Mouse (Mus musculus) CH12.LX (cell line): ENCODE results near the gene Lipe.
"Not testable (repeated sequence)": the region's sequence is repeated elsewhere in the genome, so short reads cannot be mapped to it uniquely, and the experiment has no call there.

Experiments used
- CTCF ChIP-seq, 2 experiments: IDR thresholded peaks in 1 of 2; conservative IDR thresholded peaks in 1 of 2; 2 replicates each; pipeline ENCODE4 v1.5.1; 2011 to 2012; ENCODE audit warnings: low read depth in 2 of 2, low read length in 2 of 2, improper control_type of control experiment in 1 of 2, inconsistent platforms in 1 of 2, mild to moderate bottlenecking in 1 of 2, moderate library complexity in 1 of 2
- IRF4 ChIP-seq: IDR thresholded peaks from 2 replicates; pipeline ENCODE4 v1.6.1; 2014; ENCODE audit warnings: low read depth, mild to moderate bottlenecking, inconsistent platforms, low read length, improper control_type of control experiment
- MAX ChIP-seq: IDR thresholded peaks from 2 replicates; pipeline ENCODE4 v1.6.1; 2011; ENCODE audit warnings: low read length, improper control_type of control experiment
- POLR2A ChIP-seq: IDR thresholded peaks from 2 replicates; pipeline ENCODE4 v1.6.1; 2011; ENCODE audit warnings: low read depth, mild to moderate bottlenecking, improper control_type of control experiment, low read length
- USF1 ChIP-seq: IDR thresholded peaks from 2 replicates; pipeline ENCODE4 v1.6.1; 2014; ENCODE audit warnings: low read depth, mild to moderate bottlenecking, inconsistent platforms, low read length, improper control_type of control experiment
- USF2 ChIP-seq: conservative IDR thresholded peaks from 2 replicates; pipeline ENCODE4 v1.6.1; 2011; ENCODE audit warnings: low read depth, low read length, improper control_type of control experiment
- ZKSCAN1 ChIP-seq: IDR thresholded peaks from 2 replicates; pipeline ENCODE4 v1.6.1; 2012; ENCODE audit warnings: low read depth, inconsistent platforms, low read length, improper control_type of control experiment, borderline replicate concordance
- ZMIZ1 ChIP-seq: IDR thresholded peaks from 2 replicates; pipeline ENCODE4 v1.6.1; 2012; ENCODE audit warnings: low read depth, mild to moderate bottlenecking, inconsistent platforms, low read length, improper control_type of control experiment
- ZNF384 ChIP-seq: IDR thresholded peaks from 2 replicates; pipeline ENCODE4 v1.6.1; 2012; ENCODE audit warnings: low read depth, low read length, improper control_type of control experiment, inconsistent platforms

GRCm38 (mm10) chr7:25426380-25426779 lies 27.9 kb upstream of the Lipe start:
- TF ChIP-seq USF1, ZMIZ1, POLR2A, USF2, MAX, IRF4, ZKSCAN1, ZNF384: not testable (repeated sequence)
- TF ChIP-seq CTCF (conservative IDR thresholded peaks at IDR 0.05 in 1 of 2, IDR thresholded peaks at IDR 0.05 in 1 of 2; ENCODE audit: low read depth in 2 of 2, low read length in 2 of 2), result peak; percentile 4 to 55; a peak in 2 of 4 replicates
